Mouse (Mus musculus) mouse trophoblast stem cell (cell line): ENCODE results near the gene Rrp15.

Source experiments
- in situ Hi-C, 2 experiments: fragments of 300-500 bp; cut with MseI, MboI; formaldehyde crosslinking; loops; 2 replicates in 1 of 2; 3 replicates in 1 of 2; pipeline ENCODE4 v1.15.1; 2025

Rrp15 gene

DNA sequence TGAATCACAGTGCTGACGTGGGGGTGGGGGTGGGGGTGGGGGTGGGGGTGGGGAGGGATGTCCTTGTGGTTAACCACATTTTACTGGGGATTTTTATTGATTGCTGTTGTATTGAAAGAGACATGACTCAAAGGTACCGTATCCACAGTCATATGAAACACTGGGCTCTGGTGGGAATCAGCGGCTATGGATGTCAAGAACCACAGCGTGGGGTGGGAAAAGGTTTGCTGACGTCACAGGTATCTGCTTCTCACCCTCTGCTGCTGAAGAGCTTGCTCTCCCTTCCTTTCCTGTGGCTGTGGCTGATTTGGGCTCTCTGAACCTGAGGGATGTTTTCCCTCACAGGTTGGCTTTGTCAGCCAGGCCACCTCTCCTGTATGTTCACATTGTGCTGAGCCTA lies 73.0 kb downstream of the Rrp15 start:
- in situ Hi-C loops: no loop called here

- in situ Hi-C loops: no loop called here
These were observed 73.9 kb downstream of the Rrp15 start for GRCm38 (mm10) chr1:186675263-186675662.

GRCm38 (mm10) chr1:186674621-186675020 lies 74.5 kb downstream of the Rrp15 start:
- in situ Hi-C loops: no loop called here

DNA sequence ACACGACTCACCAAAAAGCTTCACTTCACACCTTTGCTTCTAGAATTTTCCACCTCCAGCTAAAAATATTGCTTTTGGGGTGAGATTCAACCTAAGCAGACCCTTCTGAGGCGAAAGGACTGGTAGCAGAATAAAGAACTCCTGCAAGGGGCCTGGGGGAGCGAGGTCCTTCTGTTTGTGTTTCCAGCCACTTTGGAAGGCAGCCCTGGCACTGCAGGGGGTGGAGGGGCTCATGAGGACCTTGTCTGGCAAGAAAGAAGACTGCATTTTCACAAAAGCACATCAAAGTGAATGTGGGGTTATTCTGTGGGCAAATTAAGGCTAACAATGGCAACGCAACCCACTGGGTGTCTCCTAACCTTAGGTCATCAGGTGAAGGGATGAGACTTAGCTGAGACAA lies 76.0 kb downstream of the Rrp15 start:
- in situ Hi-C loops: no loop called here
